Mouse (Mus musculus) cerebellum, adult 2 months (tissue): Measurements from ENCODE around the gene Mctp1.

Experiments
- CTCF ChIP-seq: fragments of 200-500 bp; IDR thresholded peaks from 2 replicates; pipeline ENCODE4 v1.5.1; 2011; ENCODE audit warnings: low read depth, mild to moderate bottlenecking, control low read depth, low read length, moderate library complexity, borderline replicate concordance; ENCODE audit not compliant: insufficient read depth
- POLR2A ChIP-seq: fragments of 200-500 bp; IDR thresholded peaks from 2 replicates; pipeline ENCODE4 v1.6.1; 2011; ENCODE audit warnings: low read length, control low read depth, borderline replicate concordance; ENCODE audit not compliant: insufficient read depth

DNA sequence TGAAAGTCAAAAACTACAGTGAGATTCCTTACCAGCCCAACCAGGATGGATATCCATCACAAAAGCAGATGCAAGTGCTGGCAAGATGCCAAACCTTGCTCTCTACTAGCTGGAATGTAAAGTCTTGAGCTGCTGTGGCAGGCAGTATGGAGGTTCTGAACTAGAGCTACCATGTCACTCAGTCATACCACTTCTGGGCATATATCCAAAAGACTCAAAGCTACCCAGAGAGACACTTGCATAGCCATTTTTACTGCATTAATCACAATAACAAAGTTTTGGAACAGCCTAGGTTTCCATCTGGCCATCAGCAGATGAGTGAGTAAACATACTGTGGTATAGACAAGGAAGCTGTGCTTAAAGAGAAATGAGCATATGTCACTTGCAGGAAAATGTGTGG is 25.6 kb upstream of the Mctp1 start:
- TF ChIP-seq POLR2A (no peak), CTCF (no peak)
